Mouse (Mus musculus) hindbrain, embryonic 11.5 days (tissue): ENCODE measurements around the gene Vmn1r169. TPM values are rescaled to one million over a fixed set of nuclear protein-coding genes. Genes with fewer than 3 reads are reported as not detected.
"Not testable (repeated sequence)": the region's sequence is repeated elsewhere in the genome, so short reads cannot be mapped to it uniquely, and the experiment has no call there.

Experiments
- ATAC-seq: fragments of 200-750 bp; cut with Nextera tagmentation; 2 replicates; pipeline ENCODE4 v1.8.0; 2017; ENCODE audit warnings: mild to moderate bottlenecking, moderate TSS enrichment, moderate library complexity; ENCODE audit not compliant: low FRiP score
- DNase-seq: peaks from one replicate; pipeline ENCODE4 v3.0.0-alpha.2; 2015; ENCODE audit warnings: low spot score
- H3K27ac ChIP-seq: fragments of 300-500 bp; sonication (generic); 2 replicates; pipeline ENCODE4 v1.5.1; 2014; ENCODE audit warnings: mild to moderate bottlenecking, low read depth, low read length
- H3K27me3 ChIP-seq: fragments of 300-500 bp; sonication (generic); 2 replicates; pipeline ENCODE4 v1.6.1; 2014; ENCODE audit warnings: mild to moderate bottlenecking, low read length, moderate library complexity, mixed read lengths; ENCODE audit not compliant: control insufficient read depth, insufficient read depth
- H3K36me3 ChIP-seq: fragments of 300-500 bp; sonication (generic); 2 replicates; pipeline ENCODE4 v1.6.1; 2014; ENCODE audit warnings: mild to moderate bottlenecking, low read length, moderate library complexity, mixed read lengths; ENCODE audit not compliant: control insufficient read depth, insufficient read depth
- H3K4me1 ChIP-seq: fragments of 300-500 bp; sonication (generic); replicated peaks from 2 replicates; pipeline ENCODE4 v1.6.1; 2014; ENCODE audit warnings: low read length, mixed read lengths; ENCODE audit not compliant: control insufficient read depth, insufficient read depth
- H3K4me2 ChIP-seq: fragments of 300-500 bp; sonication (generic); replicated peaks from 2 replicates; pipeline ENCODE4 v1.6.1; 2014; ENCODE audit warnings: mild to moderate bottlenecking, low read depth, low read length
- H3K4me3 ChIP-seq: fragments of 300-500 bp; sonication (generic); 2 replicates; pipeline ENCODE4 v1.5.1; 2014; ENCODE audit warnings: low read depth, low read length
- H3K9ac ChIP-seq: fragments of 300-500 bp; sonication (generic); 2 replicates; pipeline ENCODE4 v1.6.1; 2014; ENCODE audit warnings: low read depth, low read length
- H3K9me3 ChIP-seq: fragments of 300-500 bp; sonication (generic); 2 replicates; pipeline ENCODE4 v1.6.1; 2016; ENCODE audit warnings: low read length; ENCODE audit not compliant: control insufficient read depth
- WGBS: fragments of 180-500 bp; shearing (Covaris S2); extraction: QIAGEN DNeasy Blood & Tissue Kit; methylation state at CpG from one replicate; pipeline ENCODE4 v1.1.7; 2014; 5-methylcytosine and 5-hydroxymethylcytosine counted together
- polyA plus RNA-seq: library from polyadenylated mRNA; unstranded; fragments of >200 nt; fragmentation: Nextera tagmentation; extraction: Ambion mirVana; gene quantifications from 2 replicates; pipeline ENCODE4 v1.2.1, GENCODE M21; 2014

Vmn1r169 gene
- polyA plus RNA-seq: not detected in 2 replicates

GRCm38 (mm10) chr7:23575226-23575625 is at the start of gene Vmn1r169:
Vmn1r169 (plus strand) TSS chr7:23575526.
- not testable (repeated sequence) for H3K27me3 ChIP-seq, ATAC-seq, H3K36me3 ChIP-seq, H3K9ac ChIP-seq, H3K9me3 ChIP-seq, DNase-seq, H3K4me2 ChIP-seq, H3K27ac ChIP-seq, H3K4me3 ChIP-seq, H3K4me1 ChIP-seq
- 79% methylated on average over 1 of the region's 2 CpGs for WGBS

- not testable (repeated sequence) for H3K27me3 ChIP-seq, H3K4me2 ChIP-seq, H3K36me3 ChIP-seq, H3K9me3 ChIP-seq, H3K9ac ChIP-seq, DNase-seq, ATAC-seq, H3K27ac ChIP-seq, H3K4me1 ChIP-seq, H3K4me3 ChIP-seq
- no CpG with 5 or more reads among the region's 1 CpGs for WGBS
Observed at GRCm38 (mm10) chr7:23539432-23539831, 35.9 kb upstream of the Vmn1r169 start, which contains the start of gene Vmn1r168. Vmn1r168 (plus strand) TSS chr7:23539732.

- ATAC-seq, H3K4me2 ChIP-seq, H3K9ac ChIP-seq, H3K36me3 ChIP-seq, H3K4me1 ChIP-seq, H3K4me3 ChIP-seq, DNase-seq, H3K27me3 ChIP-seq, H3K27ac ChIP-seq, H3K9me3 ChIP-seq: not testable (repeated sequence)
- 44% methylated on average over 1 of the region's 1 CpGs for WGBS
Observed at GRCm38 (mm10) chr7:23605875-23606274, 30.5 kb downstream of the Vmn1r169 start, which contains the start of gene Vmn1r170. Vmn1r170 (plus strand) TSS chr7:23606175.

Other genes with a start within 250 kb of the Vmn1r169 start
- gene Nlrp5, start 189.6 kb upstream of the Vmn1r169 start, polyA plus RNA-seq: not detected in 2 replicates
- not detected in 2 replicates for gene Vmn1r167, start 68.3 kb upstream of the Vmn1r169 start, polyA plus RNA-seq
- not detected in 2 replicates for gene Vmn1r168, start 35.8 kb upstream of the Vmn1r169 start, polyA plus RNA-seq
- not detected in 2 replicates for gene Vmn1r170, start 30.6 kb downstream of the Vmn1r169 start, polyA plus RNA-seq
- gene Vmn1r171, start 55.2 kb downstream of the Vmn1r169 start, polyA plus RNA-seq: not detected in 2 replicates
- gene Vmn1r172, start 82.8 kb downstream of the Vmn1r169 start, polyA plus RNA-seq: not detected in 2 replicates
- gene Vmn1r173, start 125.2 kb downstream of the Vmn1r169 start, polyA plus RNA-seq: not detected in 2 replicates
- not detected in 2 replicates for gene Vmn1r174, start 176.7 kb downstream of the Vmn1r169 start, polyA plus RNA-seq
- gene Vmn1r175, start 235.1 kb downstream of the Vmn1r169 start, polyA plus RNA-seq: not detected in 2 replicates